Mouse (Mus musculus) neural tube, embryonic 12.5 days (tissue): ENCODE measurements around the gene Tsg101. TPM values are rescaled to one million over a fixed set of nuclear protein-coding genes. Genes with fewer than 3 reads are reported as not detected.

Experiments
- ATAC-seq: fragments of 200-750 bp; cut with Nextera tagmentation; 2 replicates; pipeline ENCODE4 v1.8.0; 2017; ENCODE audit warnings: low read depth, mild to moderate bottlenecking, moderate TSS enrichment, moderate library complexity; ENCODE audit not compliant: low FRiP score
- H3K27ac ChIP-seq: fragments of 300-500 bp; sonication (generic); 2 replicates; pipeline ENCODE4 v1.5.1; 2016
- H3K27me3 ChIP-seq: fragments of 300-500 bp; sonication (generic); replicated peaks from 2 replicates; pipeline ENCODE4 v1.6.1; 2016; ENCODE audit warnings: mild to moderate bottlenecking
- H3K36me3 ChIP-seq: fragments of 300-500 bp; sonication (generic); 2 replicates; pipeline ENCODE4 v1.6.1; 2016; ENCODE audit warnings: mild to moderate bottlenecking
- H3K4me1 ChIP-seq: fragments of 300-500 bp; sonication (generic); 2 replicates; pipeline ENCODE4 v1.6.1; 2016
- H3K4me2 ChIP-seq: fragments of 300-500 bp; sonication (generic); replicated peaks from 2 replicates; pipeline ENCODE4 v1.6.1; 2016; ENCODE audit warnings: mild to moderate bottlenecking
- H3K4me3 ChIP-seq: fragments of 300-500 bp; sonication (generic); 2 replicates; pipeline ENCODE4 v1.5.1; 2016
- H3K9ac ChIP-seq: fragments of 300-500 bp; sonication (generic); 2 replicates; pipeline ENCODE4 v1.6.1; 2016; ENCODE audit warnings: mild to moderate bottlenecking
- H3K9me3 ChIP-seq: fragments of 300-500 bp; sonication (generic); 2 replicates; pipeline ENCODE4 v1.6.1; 2016; ENCODE audit warnings: mild to moderate bottlenecking
- WGBS: fragments of 180-500 bp; shearing (Covaris S2); methylation state at CpG from one replicate; pipeline ENCODE4 v1.1.7; 2016; 5-methylcytosine and 5-hydroxymethylcytosine counted together
- polyA plus RNA-seq: library from polyadenylated mRNA; unstranded; fragments of >200 nt; fragmentation: Nextera tagmentation; extraction: Ambion mirVana; gene quantifications from 2 replicates; pipeline ENCODE4 v1.2.1, GENCODE M21; 2016

The Tsg101 gene
- polyA plus RNA-seq, 1 experiment from 2014 or later = 348 TPM

DNA sequence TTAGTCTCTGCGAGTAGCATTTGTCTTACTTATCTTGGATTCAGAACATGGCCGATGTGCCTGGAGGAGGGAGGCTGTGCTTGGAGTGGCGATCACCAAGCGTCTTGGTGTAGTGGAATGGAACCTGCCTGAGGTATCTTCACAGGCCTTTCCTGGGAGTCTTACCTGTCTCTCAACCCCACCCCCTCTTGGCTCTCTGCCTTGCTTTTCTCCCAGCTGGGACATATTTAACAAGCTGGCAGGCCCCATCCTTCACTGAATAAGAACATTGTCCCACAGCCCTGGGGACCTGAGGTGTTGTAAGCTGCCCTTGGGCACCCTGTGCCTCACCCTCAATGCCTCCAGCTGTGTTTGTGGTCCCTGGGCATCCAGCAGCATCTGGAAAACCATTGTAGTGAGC, 76.2 kb downstream of the Tsg101 start:
- ATAC-seq = no peak
- peaks cover 5% of the 10 kb centered on the region for H3K36me3 ChIP-seq
- H3K4me3 ChIP-seq = no peak overlapping the region
- H3K4me2 ChIP-seq = no peak overlapping the region
- 93% methylated on average over 4 of the region's 4 CpGs for WGBS
- peaks cover 3% of the 10 kb centered on the region; the same call in 1 of the 2 replicates for H3K27me3 ChIP-seq
- no peak overlapping the region for H3K27ac ChIP-seq
- no peak overlapping the region for H3K9ac ChIP-seq
- H3K4me1 ChIP-seq = peaks cover 18% of the 10 kb centered on the region
- no peaks in the 10 kb centered on the region for H3K9me3 ChIP-seq

GRCm38 (mm10) chr7:46842278-46842677, 77.5 kb downstream of the Tsg101 start:
- H3K36me3 ChIP-seq = no peaks in the 10 kb centered on the region
- H3K4me3 ChIP-seq = no peak overlapping the region
- WGBS = 30% methylated on average over 5 of the region's 5 CpGs
- no peaks in the 10 kb centered on the region for H3K9me3 ChIP-seq
- peaks cover 24% of the 10 kb centered on the region for H3K4me1 ChIP-seq
- H3K9ac ChIP-seq = no peak overlapping the region
- H3K4me2 ChIP-seq = no peak overlapping the region
- H3K27me3 ChIP-seq = peaks cover 3% of the 10 kb centered on the region; the same call in 1 of the 2 replicates
- H3K27ac ChIP-seq = no peak overlapping the region
- ATAC-seq = no peak

- Histone ChIP-seq H3K9ac (no peak within 1 kb of the TSS), H3K27ac (no peak within 1 kb of the TSS), H3K4me1 (peaks cover 22% of the 10 kb centered on the region), H3K4me3 (no peak within 1 kb of the TSS), H3K9me3 (no peaks in the 10 kb centered on the region), H3K27me3 (peaks cover 3% of the 10 kb centered on the region; the same call in 1 of the 2 replicates), H3K36me3 (no peaks in the 10 kb centered on the region), H3K4me2 (no peak within 1 kb of the TSS)
- WGBS = 23% methylated on average over 6 of the region's 6 CpGs
- ATAC-seq = no peak
Measured at GRCm38 (mm10) chr7:46840787-46841525, 78.8 kb downstream of the Tsg101 start, which contains the start of gene Ldha. Ldha (plus strand) TSS chr7:46841475.

DNA sequence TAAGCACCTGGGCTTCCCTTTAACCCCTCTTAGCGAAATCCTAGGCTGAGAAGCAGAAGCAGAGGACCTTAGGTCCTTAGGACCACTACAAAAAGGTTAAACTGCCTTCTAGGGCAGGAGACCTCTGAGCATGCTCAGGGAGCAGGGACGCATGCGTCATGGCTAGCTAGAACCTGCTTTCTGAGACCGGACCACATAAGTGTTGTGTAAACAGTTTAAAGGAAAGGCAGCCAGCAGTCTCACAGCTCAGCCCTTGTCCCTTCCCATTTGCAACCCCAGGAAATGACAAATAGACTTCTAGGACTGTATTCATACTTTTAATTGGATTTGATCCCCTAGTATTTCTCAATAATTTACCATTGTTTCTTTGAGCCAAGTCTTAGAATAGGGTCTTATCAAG, 79.4 kb downstream of the Tsg101 start:
- 68% methylated on average over 4 of the region's 4 CpGs for WGBS
- no peaks in the 10 kb centered on the region for H3K36me3 ChIP-seq
- H3K27ac ChIP-seq = no peak overlapping the region
- peaks cover 3% of the 10 kb centered on the region; the same call in 1 of the 2 replicates for H3K27me3 ChIP-seq
- ATAC-seq = no peak
- no peak overlapping the region for H3K9ac ChIP-seq
- H3K4me1 ChIP-seq = peaks cover 22% of the 10 kb centered on the region
- no peak overlapping the region for H3K4me2 ChIP-seq
- no peaks in the 10 kb centered on the region for H3K9me3 ChIP-seq
- no peak overlapping the region for H3K4me3 ChIP-seq

DNA sequence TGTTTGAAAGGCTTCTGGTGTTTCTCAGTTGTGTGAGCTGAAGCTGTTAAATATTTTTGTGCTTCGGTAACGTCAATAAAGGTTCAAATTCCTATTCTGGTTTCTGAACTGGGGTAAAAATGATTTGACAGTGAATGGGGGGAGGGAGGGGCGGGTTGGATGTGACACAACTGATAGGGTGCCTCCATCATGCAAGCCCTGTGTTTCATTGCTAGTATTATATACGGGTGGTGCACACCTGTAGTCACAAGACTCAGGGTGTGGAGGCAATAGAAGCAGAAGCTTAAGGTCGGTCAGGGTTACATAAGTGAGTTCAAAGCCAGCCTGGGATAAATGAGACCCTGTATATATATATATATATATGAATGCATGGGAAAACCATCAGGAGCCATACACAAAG, 79.9 kb downstream of the Tsg101 start:
- Histone ChIP-seq H3K4me2 (no peak overlapping the region), H3K4me3 (no peak overlapping the region), H3K9me3 (no peaks in the 10 kb centered on the region), H3K27ac (no peak overlapping the region), H3K36me3 (no peaks in the 10 kb centered on the region), H3K27me3 (peaks cover 3% of the 10 kb centered on the region; the same call in 1 of the 2 replicates), H3K4me1 (peaks cover 23% of the 10 kb centered on the region), H3K9ac (no peak overlapping the region)
- no peak for ATAC-seq
- 81% methylated on average over 5 of the region's 5 CpGs for WGBS

- Histone ChIP-seq H3K9ac (no peak overlapping the region), H3K4me1 (peaks cover 23% of the 10 kb centered on the region), H3K4me2 (no peak overlapping the region), H3K36me3 (no peaks in the 10 kb centered on the region), H3K4me3 (no peak overlapping the region), H3K27me3 (peaks cover 3% of the 10 kb centered on the region; the same call in 1 of the 2 replicates), H3K9me3 (no peaks in the 10 kb centered on the region), H3K27ac (no peak overlapping the region)
- no peak for ATAC-seq
- WGBS = 35% methylated on average over 7 of the region's 7 CpGs
Measured at GRCm38 (mm10) chr7:46839446-46839845, 80.3 kb downstream of the Tsg101 start.

Other genes with a start within 250 kb of the Tsg101 start
- gene Tph1, start 247.4 kb downstream of the Tsg101 start, polyA plus RNA-seq = 0.93 and 1.7 TPM in 2 replicates
- 24.3 and 26.1 TPM in 2 replicates for gene Saal1, start 209.3 kb downstream of the Tsg101 start, polyA plus RNA-seq
- gene Saa3, start 204.3 kb downstream of the Tsg101 start, polyA plus RNA-seq = 0.47 TPM in 1 of 2 replicates, not detected in the other
- gene Saa4, start 187.4 kb downstream of the Tsg101 start, polyA plus RNA-seq = not detected in 2 replicates
- gene Saa1, start 177.0 kb downstream of the Tsg101 start, polyA plus RNA-seq = 1.5 and 1.6 TPM in 2 replicates
- gene Saa2, start 168.2 kb downstream of the Tsg101 start, polyA plus RNA-seq = 0.74 TPM in 1 of 2 replicates, not detected in the other
- 22.7 and 23.5 TPM in 2 replicates for gene Hps5, start 123.9 kb downstream of the Tsg101 start, polyA plus RNA-seq
- 46.4 and 48.1 TPM in 2 replicates for gene Gtf2h1, start 123.9 kb downstream of the Tsg101 start, polyA plus RNA-seq
- gene Ldha, start 78.5 kb downstream of the Tsg101 start, polyA plus RNA-seq = 847 and 930 TPM in 2 replicates
- 0.26 TPM in 1 of 2 replicates, not detected in the other for gene Ldhc, start 58.8 kb downstream of the Tsg101 start, polyA plus RNA-seq
- 7.3 and 7.9 TPM in 2 replicates for gene Uevld, start 38.6 kb upstream of the Tsg101 start, polyA plus RNA-seq
- gene Gm9999, start 63.6 kb upstream of the Tsg101 start, polyA plus RNA-seq = not detected in 2 replicates
- gene Spty2d1, start 88.4 kb upstream of the Tsg101 start, polyA plus RNA-seq = 11.2 and 13.0 TPM in 2 replicates
- gene Tmem86a, start 130.6 kb upstream of the Tsg101 start, polyA plus RNA-seq = 19.5 TPM in 2 replicates
- gene Ptpn5, start 213.7 kb upstream of the Tsg101 start, polyA plus RNA-seq = 64.6 and 70.2 TPM in 2 replicates